ENCODE assay signal across 9 mouse cellular contexts in genomic region chr15:77931689-77932016, GRCm38 (mm10). TPM values are rescaled to one million over a fixed set of nuclear protein-coding genes. Genes with fewer than 3 reads are reported as not detected.
DNase-seq lines count a peak whose midpoint lies in the region; ATAC-seq lines count a peak whose summit lies in the region.
"Had no signal": no experiment of that assay in that cellular context is flagged by ENCODE, and none has a peak within 500 bp of the region (broad histone marks: within the 10 kb centered on the region; RNA-seq: fewer than 3 reads in every experiment).

No protein-coding gene starts in this region.

- ATAC-seq in megakaryocyte progenitor cell, adult 5-6 weeks (replicated peaks; ENCODE audit: poor library complexity) = peak; percentile 32

- peak; percentile 54 for DNase-seq in gastrocnemius, postnatal 25 days
- no peak for DNase-seq in gastrocnemius, adult 18-20 months (ENCODE audit: low spot score)
- DNase-seq in B cell, adult 2 months = peak; percentile 49 to 50
- peak; percentile 80 for DNase-seq in c-Kit-positive CD71-positive TER-119-positive erythroid progenitor cells, embryonic 14.5 days (ENCODE audit: low spot score)
- DNase-seq in lung, postnatal 36 days = no peak
- DNase-seq in kidney, postnatal 36 days = no peak
- no peak for DNase-seq in left cerebral cortex, adult 8-10 months (ENCODE audit: low spot score in 2 of 2)
- DNase-seq: cerebellum, adult 11-12 months had no signal

RNA-seq across cellular contexts. Expression of gene Txn2, which starts 2.8 kb away (rescaled TPM):
- 100 to 1,000 TPM; 210 to 254 TPM for total RNA-seq in gastrocnemius, postnatal 25 days (2021)
- 100 to 1,000 TPM; 215 to 223 TPM for total RNA-seq in gastrocnemius, adult 18-20 months (2021)
- total RNA-seq in megakaryocyte progenitor cell, adult 5-6 weeks (2015) = 196 and 255 TPM in 2 replicates
- 44.4 and 60.6 TPM in 2 replicates for total RNA-seq in megakaryocyte progenitor cell, adult 5-6 weeks (2017)
- total RNA-seq in left cerebral cortex, adult 8-10 months (2022) = 100 to 1,000 TPM; 126 to 139 (median 131) TPM

RNA-seq across cellular contexts. Expression of gene Foxred2, which starts 24.9 kb away (rescaled TPM):
- total RNA-seq in gastrocnemius, postnatal 25 days (2021) = under 1 TPM; 0.54 to 0.86 TPM
- total RNA-seq in gastrocnemius, adult 18-20 months (2021) = under 1 TPM; 0.45 to 0.53 TPM
- 15.9 and 19.4 TPM in 2 replicates for total RNA-seq in megakaryocyte progenitor cell, adult 5-6 weeks (2015)
- 15.0 and 16.2 TPM in 2 replicates for total RNA-seq in megakaryocyte progenitor cell, adult 5-6 weeks (2017)
- total RNA-seq in left cerebral cortex, adult 8-10 months (2022) = 10 to 100 TPM; 12.1 to 15.8 (median 14.5) TPM

RNA-seq across cellular contexts. Expression of gene Eif3d, which starts 39.0 kb away (rescaled TPM):
- total RNA-seq in gastrocnemius, postnatal 25 days (2021) = 10 to 100 TPM; 52.8 to 52.9 TPM
- 10 to 100 TPM; 55.8 to 61.7 TPM for total RNA-seq in gastrocnemius, adult 18-20 months (2021)
- total RNA-seq in megakaryocyte progenitor cell, adult 5-6 weeks (2015) = 184 and 226 TPM in 2 replicates
- total RNA-seq in megakaryocyte progenitor cell, adult 5-6 weeks (2017) = 249 and 254 TPM in 2 replicates
- total RNA-seq in left cerebral cortex, adult 8-10 months (2022) = 100 to 1,000 TPM in 2 of 4 experiments, 10 to 100 TPM in 2; 87.5 to 106 (median 98.6) TPM

Comparison
In these comparisons a context has a peak if more than half of its experiments do, and no peak if none do; other contexts are left out.
1. DNase-seq: peak in gastrocnemius, postnatal 25 days (single experiment), B cell, adult 2 months (2 of 2) and c-Kit-positive CD71-positive TER-119-positive erythroid progenitor cells, embryonic 14.5 days (single experiment); none in gastrocnemius, adult 18-20 months (single experiment), lung, postnatal 36 days (single experiment), kidney, postnatal 36 days (0 of 2) and left cerebral cortex, adult 8-10 months (0 of 2).
2. RNA of gene Foxred2, which starts 24.9 kb away (total RNA-seq): 15.0 to 19.4 TPM in megakaryocyte progenitor cell, adult 5-6 weeks and 12.1 to 15.8 TPM in left cerebral cortex, adult 8-10 months; 0.54 to 0.86 TPM in gastrocnemius, postnatal 25 days and 0.45 to 0.53 TPM in gastrocnemius, adult 18-20 months; every median in the first group is over 4 times any median in the second.